Mouse (Mus musculus): ENCODE data around the gene 4930516K23Rik. TPM values are rescaled to one million over a fixed set of nuclear protein-coding genes. Genes with fewer than 3 reads are reported as not detected.

4930516K23Rik gene
- polyA plus RNA-seq, 1 experiment from 2014 or later: not detected

DNA sequence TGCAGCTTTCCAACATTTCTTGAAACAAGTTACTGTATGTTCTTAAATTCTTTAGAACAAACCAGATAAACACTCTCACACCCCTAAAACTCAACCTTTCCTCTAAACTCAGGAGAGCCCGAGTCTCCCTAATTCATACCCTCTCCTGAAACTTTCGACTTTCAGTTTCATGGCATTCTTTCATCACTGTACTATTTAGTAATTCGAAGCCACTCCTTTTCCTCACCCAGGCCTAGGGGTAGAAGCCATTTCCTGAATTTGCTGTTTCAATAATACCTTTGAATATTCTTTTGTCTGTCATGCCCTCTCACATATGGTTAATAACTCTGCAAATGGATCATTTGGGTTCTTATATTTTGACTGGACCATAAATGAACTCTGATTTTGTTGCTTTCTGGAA lies 34.3 kb downstream of the 4930516K23Rik start:
- WGBS: 84% methylated on average over 3 of the region's 3 CpGs
- Histone ChIP-seq H3K4me2 (ENCODE audit: low read depth) (no peak overlapping the region), H3K27ac (ENCODE audit: low read depth, low read length) (no peak overlapping the region), H3K9ac (ENCODE audit: low read length) (no peak overlapping the region), H3K4me3 (ENCODE audit: low read depth, low read length) (no peak overlapping the region), H3K36me3 (ENCODE audit: control insufficient read depth, insufficient read depth, low read length) (no peaks in the 10 kb centered on the region), H3K9me3 (ENCODE audit: control insufficient read depth, low read length) (no peaks in the 10 kb centered on the region), H3K4me1 (ENCODE audit: control insufficient read depth, insufficient read depth, low read length) (no peaks in the 10 kb centered on the region), H3K27me3 (ENCODE audit: control insufficient read depth, insufficient read depth, low read length) (no peaks in the 10 kb centered on the region)
- DNase-seq (ENCODE audit: low spot score) (no peak), ATAC-seq (ENCODE audit: insufficient read depth, low FRiP score, low TSS enrichment) (no peak)

DNA sequence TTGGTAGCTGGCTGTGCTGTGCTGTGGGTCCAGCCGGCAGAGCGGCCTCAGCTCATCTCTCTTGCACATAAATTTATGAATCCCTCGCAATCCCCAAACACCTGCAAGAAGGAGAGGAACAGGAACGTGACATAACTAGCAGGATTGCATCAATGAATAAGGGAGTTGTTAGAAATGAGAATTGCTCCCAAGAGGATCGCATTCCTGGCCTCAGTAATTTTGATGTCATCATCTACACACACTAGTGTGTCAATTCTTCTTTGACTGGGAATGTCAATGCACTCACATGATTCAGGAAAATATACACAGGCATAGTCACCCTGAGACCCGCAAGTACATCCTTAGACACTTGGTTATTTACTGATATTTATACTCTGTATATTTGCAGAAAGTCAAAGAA lies 35.8 kb downstream of the 4930516K23Rik start, which contains the start of gene Olfr640:
Gene Olfr640 (minus strand): TSS at position 101 of the 400 bp plus-strand sequence.
- no peaks in the 10 kb centered on the region for H3K27me3 ChIP-seq (ENCODE audit: control insufficient read depth, insufficient read depth, low read length)
- 86% methylated on average over 6 of the region's 6 CpGs for WGBS
- H3K4me3 ChIP-seq (ENCODE audit: low read depth, low read length): no peak within 1 kb of the TSS
- no peaks in the 10 kb centered on the region for H3K9me3 ChIP-seq (ENCODE audit: control insufficient read depth, low read length)
- H3K4me2 ChIP-seq (ENCODE audit: low read depth): no peak within 1 kb of the TSS
- no peak within 1 kb of the TSS for H3K9ac ChIP-seq (ENCODE audit: low read length)
- no peaks in the 10 kb centered on the region for H3K4me1 ChIP-seq (ENCODE audit: control insufficient read depth, insufficient read depth, low read length)
- ATAC-seq (ENCODE audit: insufficient read depth, low FRiP score, low TSS enrichment) (no peak), DNase-seq (ENCODE audit: low spot score) (no peak)
- no peaks in the 10 kb centered on the region for H3K36me3 ChIP-seq (ENCODE audit: control insufficient read depth, insufficient read depth, low read length)
- H3K27ac ChIP-seq (ENCODE audit: low read depth, low read length): no peak within 1 kb of the TSS

DNA sequence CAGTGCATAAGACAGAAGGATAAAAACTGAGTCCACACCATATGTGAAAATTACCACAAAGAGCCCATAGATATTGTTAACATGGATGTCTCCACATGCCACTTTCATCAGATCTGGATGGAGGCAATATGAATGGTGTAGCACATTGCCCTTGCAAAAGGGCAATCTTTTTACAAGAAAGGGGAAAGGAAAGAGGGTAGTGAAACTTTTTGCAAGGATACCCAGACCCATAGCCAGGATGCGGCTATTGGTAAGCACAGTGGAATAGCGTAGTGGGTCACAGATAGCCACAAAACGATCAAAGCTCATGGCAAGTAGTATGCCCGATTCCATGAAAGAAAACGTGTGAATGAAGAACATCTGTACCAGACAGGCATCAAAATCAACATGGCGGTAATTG lies 39.6 kb downstream of the 4930516K23Rik start:
- Histone ChIP-seq H3K4me1 (ENCODE audit: control insufficient read depth, insufficient read depth, low read length) (no peaks in the 10 kb centered on the region), H3K4me2 (ENCODE audit: low read depth) (no peak overlapping the region), H3K9ac (ENCODE audit: low read length) (no peak overlapping the region), H3K27me3 (ENCODE audit: control insufficient read depth, insufficient read depth, low read length) (no peaks in the 10 kb centered on the region), H3K36me3 (ENCODE audit: control insufficient read depth, insufficient read depth, low read length) (no peaks in the 10 kb centered on the region), H3K4me3 (ENCODE audit: low read depth, low read length) (no peak overlapping the region), H3K27ac (ENCODE audit: low read depth, low read length) (no peak overlapping the region), H3K9me3 (ENCODE audit: control insufficient read depth, low read length) (no peaks in the 10 kb centered on the region)
- DNase-seq (ENCODE audit: low spot score) (no peak), ATAC-seq (ENCODE audit: insufficient read depth, low FRiP score, low TSS enrichment) (no peak)
- 92% methylated on average over 6 of the region's 6 CpGs for WGBS

DNA sequence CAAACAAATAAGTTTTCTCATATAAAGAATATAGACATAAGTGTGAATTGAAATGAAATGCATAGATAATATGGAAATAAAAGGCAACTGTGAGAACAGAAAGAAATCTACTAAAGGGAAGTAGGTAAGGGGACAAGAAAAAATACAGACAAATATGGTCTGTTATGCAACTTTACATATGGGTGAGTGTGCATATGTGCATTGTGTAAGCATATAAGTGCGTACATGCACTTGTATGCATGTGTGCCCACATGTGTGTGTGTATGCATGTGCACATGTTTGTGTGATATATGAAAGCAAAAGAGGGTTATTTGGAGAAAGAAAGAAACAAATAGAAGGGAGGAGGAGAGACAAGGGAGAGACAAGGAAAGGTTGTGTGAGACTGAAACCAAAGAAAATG lies 42.3 kb downstream of the 4930516K23Rik start:
- H3K27ac ChIP-seq (ENCODE audit: low read depth, low read length): no peak overlapping the region
- WGBS: 96% methylated on average over 1 of the region's 1 CpGs

DNA sequence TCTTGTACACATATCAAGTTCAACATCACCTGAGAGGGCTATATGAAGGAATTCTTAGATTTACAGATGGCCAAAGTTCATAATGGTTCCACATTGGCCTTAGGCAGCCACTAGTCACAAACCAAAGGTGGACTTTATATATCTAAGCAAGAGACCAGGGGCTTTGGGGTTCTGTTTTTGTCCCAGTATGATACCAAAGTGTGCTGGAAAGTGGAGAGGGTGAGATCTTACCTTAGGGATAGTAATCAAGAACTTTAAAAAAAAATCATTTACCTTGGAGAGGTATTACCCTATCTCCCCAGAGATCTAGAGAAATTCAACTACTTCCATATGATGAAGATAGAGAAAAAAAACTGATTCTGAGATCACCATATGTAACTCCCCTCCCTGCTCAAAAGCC lies 44.0 kb downstream of the 4930516K23Rik start, which contains the start of gene Olfr639:
Gene Olfr639 (minus strand): TSS at position 101 of the 400 bp plus-strand sequence.
- Histone ChIP-seq H3K4me1 (ENCODE audit: control insufficient read depth, insufficient read depth, low read length) (no peaks in the 10 kb centered on the region), H3K36me3 (ENCODE audit: control insufficient read depth, insufficient read depth, low read length) (no peaks in the 10 kb centered on the region), H3K4me2 (ENCODE audit: low read depth) (no peak within 1 kb of the TSS), H3K4me3 (ENCODE audit: low read depth, low read length) (no peak within 1 kb of the TSS), H3K9me3 (ENCODE audit: control insufficient read depth, low read length) (no peaks in the 10 kb centered on the region), H3K9ac (ENCODE audit: low read length) (no peak within 1 kb of the TSS), H3K27ac (ENCODE audit: low read depth, low read length) (no peak within 1 kb of the TSS), H3K27me3 (ENCODE audit: control insufficient read depth, insufficient read depth, low read length) (no peaks in the 10 kb centered on the region)
- no peak for DNase-seq (ENCODE audit: low spot score)
- ATAC-seq (ENCODE audit: insufficient read depth, low FRiP score, low TSS enrichment): no peak

More for the DNA sequence above, 42.3 kb downstream of the 4930516K23Rik start:
- Histone ChIP-seq H3K36me3 (ENCODE audit: control insufficient read depth, insufficient read depth, low read length) (no peaks in the 10 kb centered on the region), H3K4me1 (ENCODE audit: control insufficient read depth, insufficient read depth, low read length) (no peaks in the 10 kb centered on the region), H3K9me3 (ENCODE audit: control insufficient read depth, low read length) (no peaks in the 10 kb centered on the region), H3K4me3 (ENCODE audit: low read depth, low read length) (no peak overlapping the region), H3K27me3 (ENCODE audit: control insufficient read depth, insufficient read depth, low read length) (no peaks in the 10 kb centered on the region), H3K4me2 (ENCODE audit: low read depth) (no peak overlapping the region), H3K9ac (ENCODE audit: low read length) (no peak overlapping the region)
- ATAC-seq (ENCODE audit: insufficient read depth, low FRiP score, low TSS enrichment) (no peak), DNase-seq (ENCODE audit: low spot score) (no peak)

Other genes with a start within 250 kb of the 4930516K23Rik start
- gene Hbb-bt, start 247.4 kb downstream of the 4930516K23Rik start, polyA plus RNA-seq (2014; fragmentation: Nextera tagmentation; extraction: Ambion mirVana): 601 and 630 TPM in 2 replicates
- 191 and 252 TPM in 2 replicates for gene Hbb-bs, start 233.3 kb downstream of the 4930516K23Rik start, polyA plus RNA-seq (2014; fragmentation: Nextera tagmentation; extraction: Ambion mirVana)
- not detected in 2 replicates for gene Hbb-bh2, start 220.9 kb downstream of the 4930516K23Rik start, polyA plus RNA-seq (2014; fragmentation: Nextera tagmentation; extraction: Ambion mirVana)
- gene Hbb-bh1, start 218.3 kb downstream of the 4930516K23Rik start, polyA plus RNA-seq (2014; fragmentation: Nextera tagmentation; extraction: Ambion mirVana): 2,034 and 2,085 TPM in 2 replicates
- 8,929 and 9,080 TPM in 2 replicates for gene Hbb-y, start 208.2 kb downstream of the 4930516K23Rik start, polyA plus RNA-seq (2014; fragmentation: Nextera tagmentation; extraction: Ambion mirVana)
- not detected in 2 replicates for gene Olfr66, start 175.2 kb downstream of the 4930516K23Rik start, polyA plus RNA-seq (2014; fragmentation: Nextera tagmentation; extraction: Ambion mirVana)
- not detected in 2 replicates for gene Olfr64, start 167.0 kb downstream of the 4930516K23Rik start, polyA plus RNA-seq (2014; fragmentation: Nextera tagmentation; extraction: Ambion mirVana)
- gene Olfr65, start 158.0 kb downstream of the 4930516K23Rik start, polyA plus RNA-seq (2014; fragmentation: Nextera tagmentation; extraction: Ambion mirVana): not detected in 2 replicates
- not detected in 2 replicates for gene Olfr631, start 132.6 kb downstream of the 4930516K23Rik start, polyA plus RNA-seq (2014; fragmentation: Nextera tagmentation; extraction: Ambion mirVana)
- not detected in 2 replicates for gene Olfr632, start 127.1 kb downstream of the 4930516K23Rik start, polyA plus RNA-seq (2014; fragmentation: Nextera tagmentation; extraction: Ambion mirVana)
- not detected in 2 replicates for gene Olfr633, start 117.0 kb downstream of the 4930516K23Rik start, polyA plus RNA-seq (2014; fragmentation: Nextera tagmentation; extraction: Ambion mirVana)
- gene Olfr635, start 90.3 kb downstream of the 4930516K23Rik start, polyA plus RNA-seq (2014; fragmentation: Nextera tagmentation; extraction: Ambion mirVana): not detected in 2 replicates
- gene Olfr638, start 62.7 kb downstream of the 4930516K23Rik start, polyA plus RNA-seq (2014; fragmentation: Nextera tagmentation; extraction: Ambion mirVana): not detected in 2 replicates
- not detected in 2 replicates for gene Olfr639, start 44.1 kb downstream of the 4930516K23Rik start, polyA plus RNA-seq (2014; fragmentation: Nextera tagmentation; extraction: Ambion mirVana)
- gene Olfr640, start 35.9 kb downstream of the 4930516K23Rik start, polyA plus RNA-seq (2014; fragmentation: Nextera tagmentation; extraction: Ambion mirVana): not detected in 2 replicates
- not detected in 2 replicates for gene Olfr641, start 26.0 kb downstream of the 4930516K23Rik start, polyA plus RNA-seq (2014; fragmentation: Nextera tagmentation; extraction: Ambion mirVana)
- gene Olfr642, start 8.8 kb downstream of the 4930516K23Rik start, polyA plus RNA-seq (2014; fragmentation: Nextera tagmentation; extraction: Ambion mirVana): not detected in 2 replicates
- gene Olfr644, start 10.4 kb upstream of the 4930516K23Rik start, polyA plus RNA-seq (2014; fragmentation: Nextera tagmentation; extraction: Ambion mirVana): not detected in 2 replicates
- gene Olfr645, start 24.0 kb upstream of the 4930516K23Rik start, polyA plus RNA-seq (2014; fragmentation: Nextera tagmentation; extraction: Ambion mirVana): not detected in 2 replicates
- not detected in 2 replicates for gene Olfr646, start 43.4 kb upstream of the 4930516K23Rik start, polyA plus RNA-seq (2014; fragmentation: Nextera tagmentation; extraction: Ambion mirVana)
- not detected in 2 replicates for gene Ubqln5, start 68.4 kb upstream of the 4930516K23Rik start, polyA plus RNA-seq (2014; fragmentation: Nextera tagmentation; extraction: Ambion mirVana)
- not detected in 2 replicates for gene Olfr643, start 76.0 kb upstream of the 4930516K23Rik start, polyA plus RNA-seq (2014; fragmentation: Nextera tagmentation; extraction: Ambion mirVana)
- not detected in 2 replicates for gene Ubqln3, start 81.8 kb upstream of the 4930516K23Rik start, polyA plus RNA-seq (2014; fragmentation: Nextera tagmentation; extraction: Ambion mirVana)
- not detected in 2 replicates for gene Ubqlnl, start 89.1 kb upstream of the 4930516K23Rik start, polyA plus RNA-seq (2014; fragmentation: Nextera tagmentation; extraction: Ambion mirVana)
- gene Olfm5, start 103.4 kb upstream of the 4930516K23Rik start, polyA plus RNA-seq (2014; fragmentation: Nextera tagmentation; extraction: Ambion mirVana): 0.11 TPM in 1 of 2 replicates, not detected in the other
- 0.16 and 0.17 TPM in 2 replicates for gene Olfr648, start 121.9 kb upstream of the 4930516K23Rik start, polyA plus RNA-seq (2014; fragmentation: Nextera tagmentation; extraction: Ambion mirVana)
- not detected in 2 replicates for gene Olfr649, start 134.5 kb upstream of the 4930516K23Rik start, polyA plus RNA-seq (2014; fragmentation: Nextera tagmentation; extraction: Ambion mirVana)
- 2.5 and 3.1 TPM in 2 replicates for gene Trim6, start 157.3 kb upstream of the 4930516K23Rik start, polyA plus RNA-seq (2014; fragmentation: Nextera tagmentation; extraction: Ambion mirVana)
- gene Trim34a, start 183.0 kb upstream of the 4930516K23Rik start, polyA plus RNA-seq (2014; fragmentation: Nextera tagmentation; extraction: Ambion mirVana): 0.74 and 0.84 TPM in 2 replicates
- 0.07 TPM in 2 replicates for gene Trim5, start 226.6 kb upstream of the 4930516K23Rik start, polyA plus RNA-seq (2014; fragmentation: Nextera tagmentation; extraction: Ambion mirVana)

Measured in neural tube, embryonic 11.5 days (tissue).